Mouse (Mus musculus): Measurements from ENCODE around the gene Zfp131.
"Not testable (repeated sequence)": the region's sequence is repeated elsewhere in the genome, so short reads cannot be mapped to it uniquely, and the experiment has no call there.

Gene Zfp131

GRCm38 (mm10) chr13:119790761-119791579 lies at the start of gene Zfp131:
Gene Zfp131 (minus strand): TSS chr13:119790889.
- DNase-seq = peak; percentile 97 to 98

DNA sequence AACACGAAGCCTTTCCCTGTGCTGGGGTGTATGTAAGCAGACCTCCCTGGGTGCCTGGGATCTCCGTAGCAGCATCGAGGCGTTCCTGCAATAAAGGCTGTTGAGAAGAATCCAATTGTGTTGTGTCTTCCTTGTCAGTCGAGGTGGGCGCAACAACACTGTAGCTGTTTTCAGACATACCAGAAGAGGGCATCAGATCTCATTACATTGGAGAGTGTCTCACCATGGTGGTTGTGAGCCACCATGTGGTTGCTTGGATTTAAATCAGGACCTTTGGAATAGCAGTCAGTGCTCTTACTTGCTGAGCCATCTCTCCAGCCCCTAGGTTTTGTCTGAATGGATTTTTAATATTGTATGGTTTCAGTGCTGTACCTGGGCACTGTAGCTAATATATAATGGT lies 49.3 kb upstream of the Zfp131 start:
- DNase-seq = peak in 1 of 2 experiments; percentile 6

DNA sequence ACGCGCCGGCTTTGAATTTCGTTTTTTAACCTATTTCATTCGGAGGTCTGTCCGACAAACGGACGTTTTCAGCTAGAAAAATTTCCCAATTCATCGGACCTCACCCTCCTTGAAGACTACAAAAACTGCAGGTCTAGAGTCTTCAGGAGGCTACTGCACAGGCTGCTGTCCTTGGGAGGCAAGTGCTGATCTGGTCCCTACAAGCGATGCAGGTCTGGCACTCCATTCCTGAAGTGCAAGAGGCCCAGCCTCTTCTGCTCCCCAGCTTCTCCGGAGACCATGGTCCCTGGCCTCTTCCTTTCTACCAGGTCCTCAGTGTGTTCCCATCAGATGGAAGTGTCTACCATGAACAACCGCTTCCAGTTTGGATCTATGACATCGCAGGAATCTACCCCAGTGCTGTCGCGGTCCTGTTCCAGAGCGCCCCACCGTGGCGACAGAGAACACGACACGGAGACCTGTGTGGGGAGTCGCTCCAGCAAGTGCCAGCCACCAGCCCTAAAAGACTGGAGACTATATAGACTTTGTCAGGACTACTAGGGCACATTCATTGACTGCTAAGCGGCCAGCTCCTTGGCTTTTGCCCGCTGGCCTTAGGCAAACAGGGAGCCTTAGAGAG lies 47.1 kb upstream of the Zfp131 start:
- DNase-seq = peak in 1 of 2 experiments; percentile 50

GRCm38 (mm10) chr13:119836324-119836811 lies 45.7 kb upstream of the Zfp131 start:
- peak; percentile 18 to 27 for DNase-seq

GRCm38 (mm10) chr13:119835320-119836056 lies 44.8 kb upstream of the Zfp131 start, which contains the start of gene D13Ertd608e:
Gene D13Ertd608e (plus strand): TSS chr13:119836006.
- DNase-seq = peak; percentile 33 to 60

GRCm38 (mm10) chr13:119830116-119830515 lies 39.4 kb upstream of the Zfp131 start, which contains the start of gene AF067063:
Gene AF067063 (minus strand): TSS chr13:119830216.
- not testable (repeated sequence) for DNase-seq

DNA sequence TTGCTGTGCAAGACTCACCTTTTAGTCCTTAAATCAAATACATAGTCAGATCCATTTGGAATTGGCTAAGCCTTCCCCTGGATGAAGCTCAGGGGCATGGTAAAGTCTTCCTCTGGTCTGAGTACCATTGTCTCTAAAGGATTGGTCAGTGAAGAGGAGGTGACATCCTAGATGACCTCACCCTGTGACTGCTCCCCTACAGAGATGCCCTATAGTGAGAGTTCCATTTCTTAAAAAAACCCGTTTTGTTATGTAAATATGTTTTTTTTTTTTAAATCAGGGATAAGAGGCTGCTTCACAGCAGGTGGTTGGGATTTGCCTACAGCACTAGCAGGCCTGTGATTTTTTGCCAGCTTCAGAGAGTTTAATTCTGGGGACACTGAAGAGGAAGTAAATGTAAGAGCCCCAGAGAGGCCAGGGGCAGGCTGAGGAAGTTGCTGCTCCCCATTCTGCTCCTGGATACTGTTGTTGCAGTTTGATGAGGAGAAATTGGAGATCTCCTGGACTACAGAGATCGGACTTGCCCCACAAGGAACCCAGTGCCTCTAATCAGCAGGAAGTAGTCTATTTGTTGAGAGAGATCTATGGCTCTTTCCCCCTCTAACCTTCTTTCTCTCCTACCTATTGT lies 27.0 kb upstream of the Zfp131 start:
- DNase-seq = no peak

- no peak for DNase-seq
These were observed 26.1 kb upstream of the Zfp131 start for GRCm38 (mm10) chr13:119816798-119817197.

GRCm38 (mm10) chr13:119810031-119810430 lies 19.3 kb upstream of the Zfp131 start:
- DNase-seq = no peak

- DNase-seq = no peak
These were observed 18.2 kb upstream of the Zfp131 start for GRCm38 (mm10) chr13:119808937-119809336.

GRCm38 (mm10) chr13:119797656-119798055 lies 7.0 kb upstream of the Zfp131 start:
- no peak for DNase-seq

DNA sequence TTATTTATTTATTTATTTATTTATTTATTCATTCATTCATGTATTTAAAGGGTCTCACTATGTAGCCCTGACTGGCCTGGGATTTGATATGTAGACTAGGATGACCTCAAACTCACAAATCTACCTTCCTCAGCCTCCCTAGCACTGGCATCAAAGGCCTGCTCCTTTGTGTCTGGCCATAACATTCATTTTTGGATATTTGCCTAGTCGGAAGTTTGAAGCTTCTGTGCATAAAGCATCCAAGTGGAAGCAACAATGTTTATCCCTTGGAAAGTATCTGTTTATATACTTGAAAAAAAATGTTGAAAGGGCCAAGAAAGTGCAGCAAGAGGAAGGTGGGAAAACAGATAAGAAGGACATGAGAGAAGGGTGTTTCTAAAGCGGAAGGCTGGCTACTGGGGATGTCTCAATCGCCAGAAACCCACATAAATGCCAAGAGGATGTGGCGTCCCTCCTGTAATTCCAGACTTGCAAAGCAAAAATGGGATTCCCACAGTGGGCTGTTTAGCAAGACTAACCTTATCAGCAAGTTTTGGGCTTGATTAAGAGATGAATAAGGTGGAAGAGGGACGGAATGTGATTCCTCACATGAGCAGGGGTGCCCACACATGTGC lies 2.2 kb upstream of the Zfp131 start:
- no peak for DNase-seq

- DNase-seq = peak; percentile 19 to 21
These were observed 969 bp upstream of the Zfp131 start for GRCm38 (mm10) chr13:119791580-119792135.

DNA sequence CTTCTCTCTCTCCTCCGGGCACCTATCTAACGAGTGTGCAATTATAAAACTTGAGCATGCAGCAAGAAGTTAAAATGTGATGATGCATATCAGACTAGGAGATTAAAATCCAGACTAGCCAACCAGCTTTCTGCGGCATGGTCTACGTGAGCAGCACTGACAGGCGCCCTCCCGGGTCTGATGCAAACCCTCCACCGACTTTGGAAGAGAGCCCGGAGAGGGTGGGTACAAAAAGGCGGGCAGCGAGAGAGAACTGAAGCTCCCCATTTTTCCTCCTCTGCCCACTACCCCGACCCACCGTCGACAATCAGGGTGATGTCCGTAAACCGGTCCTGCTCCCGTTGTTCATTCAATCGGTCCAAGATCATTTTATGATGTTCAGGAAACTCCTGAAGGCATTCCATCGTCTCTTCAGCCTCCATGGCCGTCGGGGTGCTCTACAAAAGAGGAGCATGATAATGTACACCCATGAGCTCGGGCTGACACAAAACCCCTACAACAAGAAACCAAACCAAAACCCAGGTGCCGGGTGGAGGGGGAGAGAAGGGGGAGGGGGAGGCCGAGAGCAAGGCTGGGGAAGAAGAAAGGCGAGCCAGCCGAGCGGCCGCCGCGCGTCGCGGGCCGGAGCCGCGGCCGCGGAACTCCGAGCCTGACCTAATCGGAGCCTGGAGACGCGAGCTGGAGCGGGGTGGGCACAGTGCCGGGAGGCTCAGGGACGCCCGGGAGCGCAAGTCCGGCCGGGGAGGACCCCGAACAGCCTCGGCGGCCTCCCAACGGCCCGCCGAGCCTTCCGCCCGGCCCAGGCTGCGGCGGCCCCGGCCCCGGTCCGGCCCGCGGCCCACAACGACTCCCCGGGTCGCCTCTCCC lies 605 bp downstream of the Zfp131 start:
- DNase-seq = peak; percentile 43 to 75

GRCm38 (mm10) chr13:119783581-119783980 lies 7.1 kb downstream of the Zfp131 start:
- no peak for DNase-seq

- DNase-seq = no peak
These were observed 22.1 kb downstream of the Zfp131 start for GRCm38 (mm10) chr13:119768541-119768940.

- DNase-seq = no peak
These were observed 24.2 kb downstream of the Zfp131 start for GRCm38 (mm10) chr13:119766480-119766879.

DNA sequence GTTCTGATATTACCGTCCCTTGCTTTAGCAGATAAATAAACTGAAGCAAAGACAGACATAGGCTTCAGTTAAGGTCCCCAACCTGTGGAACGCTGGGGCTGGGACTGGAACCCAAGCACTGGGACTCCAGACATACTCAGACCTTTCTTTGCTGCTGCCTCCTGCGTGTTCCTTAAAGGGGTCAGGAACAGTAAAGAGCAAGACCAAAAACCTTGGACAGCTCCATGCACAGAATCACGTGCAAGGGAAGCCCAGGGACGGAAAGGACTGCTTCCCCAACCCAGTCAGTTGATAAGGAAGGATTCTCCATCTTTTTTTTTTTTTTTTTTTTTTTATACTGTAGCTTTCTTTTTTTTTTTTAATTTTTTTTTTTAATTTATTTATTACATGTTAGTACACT lies 33.9 kb downstream of the Zfp131 start:
- DNase-seq = peak in 1 of 2 experiments; percentile 29

GRCm38 (mm10) chr13:119755681-119756471 lies 34.8 kb downstream of the Zfp131 start, which contains the start of gene Nim1k:
Gene Nim1k (minus strand): TSS chr13:119755882.
- peak; percentile 90 to 91 for DNase-seq

- peak; percentile 51 to 71 for DNase-seq
These were observed 35.5 kb downstream of the Zfp131 start for GRCm38 (mm10) chr13:119755141-119755547.
